Mouse (Mus musculus) cortical plate, adult 2 months (tissue): Measurements from ENCODE around the gene Copz1.

ENCODE experiments used
- CTCF ChIP-seq: fragments of 200-500 bp; IDR thresholded peaks from 2 replicates; pipeline ENCODE4 v1.5.1; 2011; ENCODE audit warnings: mild to moderate bottlenecking, control low read depth, low read length; ENCODE audit not compliant: insufficient read depth; ENCODE audit errors: extremely low read depth
- POLR2A ChIP-seq: fragments of 200-500 bp; IDR thresholded peaks from 2 replicates; pipeline ENCODE4 v1.6.1; 2011; ENCODE audit warnings: mild to moderate bottlenecking, low read length, control low read depth; ENCODE audit not compliant: insufficient read depth; ENCODE audit errors: extremely low read depth

DNA sequence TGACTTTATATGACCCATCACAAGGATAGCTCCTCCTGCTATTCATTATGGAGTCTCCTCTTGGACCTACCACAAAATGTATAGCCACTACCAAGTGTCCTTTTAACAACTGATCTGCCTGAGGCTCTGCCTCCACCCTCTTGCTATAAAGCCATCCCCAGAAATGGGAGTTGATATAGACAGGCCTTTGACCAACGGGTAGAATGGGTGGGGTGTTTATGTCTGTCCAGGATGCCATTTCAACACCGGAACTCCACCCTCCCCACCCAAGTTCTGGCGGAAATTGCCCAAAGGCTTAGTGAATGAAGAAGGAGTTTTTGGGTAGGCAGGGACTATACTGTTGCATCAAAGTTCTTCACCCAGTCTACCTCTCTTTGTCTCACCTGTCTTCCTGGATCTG, 19.9 kb upstream of the Copz1 start:
- no peak for TF ChIP-seq CTCF
- no peak for TF ChIP-seq POLR2A
